Mouse (Mus musculus) MEL (cell line): Measurements from ENCODE around the gene H2-Ob. TPM values are rescaled to one million over a fixed set of nuclear protein-coding genes. Genes with fewer than 3 reads are reported as not detected.

Source experiments
- DNase-seq: peaks from one replicate; pipeline ENCODE4 v3.0.0; 2011; ENCODE audit warnings: low read depth, low spot score
- H3K27ac ChIP-seq: 2 replicates; pipeline ENCODE4 v1.5.1; 2012; ENCODE audit warnings: low read depth, mild to moderate bottlenecking, control low read depth, low read length, moderate library complexity; ENCODE audit not compliant: control insufficient read depth
- H3K27me3 ChIP-seq, 2 experiments: fragments of 150-350 bp in 1 of 2; sonication (generic) in 1 of 2; 2 replicates each; pipeline ENCODE4 v1.6.1; 2012; ENCODE audit warnings: low read length in 2 of 2, mild to moderate bottlenecking in 2 of 2, improper control_type of control experiment in 1 of 2, moderate library complexity in 1 of 2; ENCODE audit not compliant: insufficient read depth in 2 of 2, control insufficient read depth in 1 of 2
- H3K36me3 ChIP-seq, 2 experiments: 2 replicates each; pipeline ENCODE4 v1.6.1; 2012 to 2014; ENCODE audit warnings: low read length in 2 of 2, improper control_type of control experiment in 1 of 2, inconsistent platforms in 1 of 2, mild to moderate bottlenecking in 1 of 2; ENCODE audit not compliant: insufficient read depth in 2 of 2, control insufficient read depth in 1 of 2
- H3K4me1 ChIP-seq, 2 experiments: fragments of 150-350 bp in 1 of 2; sonication (generic) in 1 of 2; 2 replicates each; pipeline ENCODE4 v1.6.1; 2012; ENCODE audit warnings: low read length in 2 of 2, improper control_type of control experiment in 1 of 2, mild to moderate bottlenecking in 1 of 2; ENCODE audit not compliant: insufficient read depth in 2 of 2, control insufficient read depth in 1 of 2
- H3K4me3 ChIP-seq, 2 experiments: fragments of 150-350 bp in 1 of 2; sonication (generic) in 1 of 2; 2 replicates each; pipeline ENCODE4 v1.5.1; 2012; ENCODE audit warnings: low read depth in 2 of 2, low read length in 2 of 2, mild to moderate bottlenecking in 2 of 2, moderate library complexity in 2 of 2, control low read depth in 1 of 2, improper control_type of control experiment in 1 of 2; ENCODE audit not compliant: control insufficient read depth in 1 of 2, insufficient read depth in 1 of 2
- H3K79me2 ChIP-seq: 2 replicates; pipeline ENCODE4 v1.6.1; 2012; ENCODE audit warnings: mild to moderate bottlenecking, low read length, moderate library complexity; ENCODE audit not compliant: control insufficient read depth, poor library complexity, insufficient read depth
- H3K9ac ChIP-seq: 2 replicates; pipeline ENCODE4 v1.6.1; 2012; ENCODE audit warnings: low read depth, mild to moderate bottlenecking, control low read depth, low read length, moderate library complexity; ENCODE audit not compliant: control insufficient read depth, poor library complexity, severe bottlenecking
- H3K9me3 ChIP-seq: fragments of 150-350 bp; sonication (generic); replicated peaks from 2 replicates; pipeline ENCODE4 v1.6.1; 2012; ENCODE audit warnings: mild to moderate bottlenecking, low read length, improper control_type of control experiment, moderate library complexity; ENCODE audit not compliant: insufficient read depth
- ELF1 ChIP-seq: IDR thresholded peaks from 2 replicates; pipeline ENCODE4 v1.6.1; 2014; ENCODE audit warnings: low read depth, mild to moderate bottlenecking, inconsistent platforms, low read length, improper control_type of control experiment, moderate library complexity
- ETS1 ChIP-seq: IDR thresholded peaks from 2 replicates; pipeline ENCODE4 v1.6.1; 2012; ENCODE audit warnings: low read depth, mild to moderate bottlenecking, inconsistent platforms, low read length, improper control_type of control experiment, moderate library complexity
- GATA1 ChIP-seq: IDR thresholded peaks from 2 replicates; pipeline ENCODE4 v1.6.1; 2011; ENCODE audit warnings: low read depth, low read length, improper control_type of control experiment
- HCFC1 ChIP-seq: IDR thresholded peaks from 2 replicates; pipeline ENCODE4 v1.6.1; 2012; ENCODE audit warnings: low read depth, mild to moderate bottlenecking, inconsistent platforms, low read length, improper control_type of control experiment, moderate library complexity
- JUND ChIP-seq: IDR thresholded peaks from 2 replicates; pipeline ENCODE4 v1.6.1; 2011; ENCODE audit warnings: low read depth, mild to moderate bottlenecking, improper control_type of control experiment, low read length
- MAFK ChIP-seq: IDR thresholded peaks from 2 replicates; pipeline ENCODE4 v1.6.1; 2011; ENCODE audit warnings: low read depth, mild to moderate bottlenecking, low read length, improper control_type of control experiment, borderline replicate concordance
- MAX ChIP-seq: IDR thresholded peaks from 2 replicates; pipeline ENCODE4 v1.6.1; 2011; ENCODE audit warnings: low read length, improper control_type of control experiment
- MAZ ChIP-seq: IDR thresholded peaks from 2 replicates; pipeline ENCODE4 v1.6.1; 2012; ENCODE audit warnings: low read depth, mild to moderate bottlenecking, inconsistent platforms, low read length, improper control_type of control experiment
- MEF2A ChIP-seq: IDR thresholded peaks from 2 replicates; pipeline ENCODE4 v1.6.1; 2014; ENCODE audit warnings: low read depth, mild to moderate bottlenecking, inconsistent platforms, low read length, improper control_type of control experiment; ENCODE audit not compliant: poor library complexity, insufficient replicate concordance, severe bottlenecking; ENCODE audit errors: extremely low read depth
- MXI1 ChIP-seq: IDR thresholded peaks from 2 replicates; pipeline ENCODE4 v1.6.1; 2011; ENCODE audit warnings: mild to moderate bottlenecking, low read depth, low read length, improper control_type of control experiment
- MYB ChIP-seq: IDR thresholded peaks from 2 replicates; pipeline ENCODE4 v1.6.1; 2011; ENCODE audit warnings: mild to moderate bottlenecking, low read depth, low read length, improper control_type of control experiment
- MYC ChIP-seq: IDR thresholded peaks from 2 replicates; pipeline ENCODE4 v1.6.1; 2011; ENCODE audit warnings: low read depth, mild to moderate bottlenecking, low read length, improper control_type of control experiment, moderate library complexity
- POLR2A ChIP-seq, 2 experiments: IDR thresholded peaks; 2 replicates each; pipeline ENCODE4 v1.6.1; 2011 to 2012; ENCODE audit warnings: low read length in 2 of 2, mild to moderate bottlenecking in 2 of 2, control low read depth in 1 of 2, improper control_type of control experiment in 1 of 2, low read depth in 1 of 2, moderate library complexity in 1 of 2; ENCODE audit not compliant: control insufficient read depth in 1 of 2, insufficient read depth in 1 of 2, poor library complexity in 1 of 2
- POLR2AphosphoS2 ChIP-seq: IDR thresholded peaks from 2 replicates; pipeline ENCODE4 v1.6.1; 2011; ENCODE audit warnings: low read length, improper control_type of control experiment
- TAL1 ChIP-seq: IDR thresholded peaks from 2 replicates; pipeline ENCODE4 v1.6.1; 2012; ENCODE audit warnings: mild to moderate bottlenecking, inconsistent platforms, low read length, moderate library complexity, mixed read lengths
- TBP ChIP-seq: IDR thresholded peaks from 2 replicates; pipeline ENCODE4 v1.8.0; 2011; ENCODE audit warnings: low read depth, low read length, improper control_type of control experiment
- UBTF ChIP-seq: IDR thresholded peaks from 2 replicates; pipeline ENCODE4 v1.6.1; 2012; ENCODE audit warnings: low read depth, mild to moderate bottlenecking, inconsistent platforms, low read length, improper control_type of control experiment, moderate library complexity, borderline replicate concordance; ENCODE audit not compliant: insufficient read depth
- USF1 ChIP-seq: IDR thresholded peaks from 2 replicates; pipeline ENCODE4 v1.6.1; 2014; ENCODE audit warnings: low read depth, mild to moderate bottlenecking, inconsistent platforms, low read length, improper control_type of control experiment, moderate library complexity
- USF2 ChIP-seq, 2 experiments: IDR thresholded peaks; 2 replicates each; pipeline ENCODE4 v1.6.1; 2011 to 2012; ENCODE audit warnings: improper control_type of control experiment in 2 of 2, low read length in 2 of 2, borderline replicate concordance in 1 of 2, inconsistent platforms in 1 of 2, low read depth in 1 of 2, mild to moderate bottlenecking in 1 of 2; ENCODE audit not compliant: insufficient read depth in 1 of 2
- ZC3H11A ChIP-seq: IDR thresholded peaks from 2 replicates; pipeline ENCODE4 v1.6.1; 2012; ENCODE audit warnings: low read depth, mild to moderate bottlenecking, inconsistent platforms, low read length, improper control_type of control experiment
- polyA plus RNA-seq, 2 experiments: library from polyadenylated mRNA; stranded (reverse) in 1 of 2; unstranded in 1 of 2; fragments of >175 nt in 1 of 2; fragments of >200 nt in 1 of 2; gene quantifications; 2 replicates each; pipeline versions ENCODE4 v1.2.1 to v1.2.4; 2012; ENCODE audit warnings: low replicate concordance in 2 of 2, low read depth in 1 of 2; ENCODE audit not compliant: insufficient read length in 2 of 2, insufficient read depth in 1 of 2, missing spikeins in 1 of 2
- total RNA-seq: library from RNA; depleted of rRNA; stranded (reverse); fragments of 300-350 nt; gene quantifications from 2 replicates; pipeline ENCODE4 v1.2.3, GENCODE M21; 2012

The H2-Ob gene
- total and polyA plus RNA-seq, 3 experiments, result 0.81 to 2.0 TPM; not detected in 1

GRCm38 (mm10) chr17:34210599-34210998, 28.1 kb upstream of the H2-Ob start (continued):
- TF ChIP-seq TAL1 (peak; percentile 90), UBTF (no peak), JUND (no peak; the same call in 1 of the 2 replicates), ZC3H11A (no peak)
- TF ChIP-seq, all 39 proteins: peak for 16

GRCm38 (mm10) chr17:34211746-34212365, 26.8 kb upstream of the H2-Ob start:
- no peak for TF ChIP-seq USF2 (IDR thresholded peaks at IDR 0.05; ENCODE audit: borderline replicate concordance in 1 of 2, insufficient read depth in 1 of 2, low read depth in 1 of 2, low read length in 2 of 2)
- no peak for TF ChIP-seq JUND
- no peak for TF ChIP-seq MYB
- no peak for TF ChIP-seq TBP
- TF ChIP-seq ELF1, result no peak
- TF ChIP-seq MXI1, result no peak
- TF ChIP-seq HCFC1, result no peak
- TF ChIP-seq MAZ, result no peak
- TF ChIP-seq MAFK, result no peak
- peaks cover 2 to 23% of the 10 kb centered on the region in 2 experiments; a peak in 3 of 4 replicates for H3K36me3 ChIP-seq
- no peak overlapping the region for H3K4me3 ChIP-seq
- DNase-seq, result no peak
- H3K79me2 ChIP-seq, result no peaks in the 10 kb centered on the region; the same call in 1 of the 2 replicates
- peaks cover 13 to 37% of the 10 kb centered on the region in 2 experiments for H3K4me1 ChIP-seq
- no peak overlapping the region for H3K27ac ChIP-seq
- no peak overlapping the region for H3K9ac ChIP-seq
- H3K27me3 ChIP-seq, result no peaks in the 10 kb centered on the region
- H3K9me3 ChIP-seq, result no peaks in the 10 kb centered on the region

- Histone ChIP-seq H3K4me3 (no peak overlapping the region), H3K9ac (no peak overlapping the region), H3K9me3 (no peaks in the 10 kb centered on the region), H3K36me3 (peaks cover 2 to 35% of the 10 kb centered on the region in 2 experiments; a peak in 3 of 4 replicates), H3K27ac (no peak overlapping the region), H3K27me3 (no peaks in the 10 kb centered on the region), H3K4me1 (peaks cover 18 to 46% of the 10 kb centered on the region in 2 experiments), H3K79me2 (no peaks in the 10 kb centered on the region)
- no peak for DNase-seq
- no peak for TF ChIP-seq POLR2AphosphoS2
- TF ChIP-seq USF1, result no peak
- TF ChIP-seq MAX, result no peak
- TF ChIP-seq MYC, result no peak
- no peak for TF ChIP-seq GATA1
- TF ChIP-seq MEF2A, result no peak
- TF ChIP-seq ETS1, result no peak
- no peak for TF ChIP-seq POLR2A (IDR thresholded peaks at IDR 0.05; ENCODE audit: control insufficient read depth in 1 of 2, insufficient read depth in 1 of 2, low read depth in 1 of 2, low read length in 2 of 2, poor library complexity in 1 of 2)
- no peak for TF ChIP-seq TBP
- TF ChIP-seq ZC3H11A, result no peak
Measured at GRCm38 (mm10) chr17:34213936-34214335, 24.8 kb upstream of the H2-Ob start.
